Mouse (Mus musculus): Measurements from ENCODE around the gene Mia2.

Mia2 gene

DNA sequence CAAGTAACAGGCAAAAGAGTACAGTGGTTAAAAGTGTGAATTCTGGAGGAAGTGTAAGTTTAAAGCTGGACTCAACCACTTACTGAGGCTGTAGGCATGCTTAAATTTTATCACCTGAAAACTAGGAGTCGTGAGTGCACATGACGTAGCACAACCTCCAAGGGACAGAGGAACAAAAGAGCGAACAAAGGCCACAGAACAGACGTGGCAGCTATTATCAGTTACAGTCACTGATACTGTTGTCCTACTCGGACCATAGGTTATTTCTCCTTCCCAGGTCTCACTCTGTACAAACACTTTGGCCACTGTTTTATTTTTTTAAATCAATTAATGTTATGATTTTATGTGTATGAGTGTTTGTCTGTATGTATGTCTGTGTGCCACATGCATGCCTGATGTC lies 9.2 kb downstream of the Mia2 start:
- DNase-seq (ENCODE audit: low read depth, low spot score), result no peak

DNA sequence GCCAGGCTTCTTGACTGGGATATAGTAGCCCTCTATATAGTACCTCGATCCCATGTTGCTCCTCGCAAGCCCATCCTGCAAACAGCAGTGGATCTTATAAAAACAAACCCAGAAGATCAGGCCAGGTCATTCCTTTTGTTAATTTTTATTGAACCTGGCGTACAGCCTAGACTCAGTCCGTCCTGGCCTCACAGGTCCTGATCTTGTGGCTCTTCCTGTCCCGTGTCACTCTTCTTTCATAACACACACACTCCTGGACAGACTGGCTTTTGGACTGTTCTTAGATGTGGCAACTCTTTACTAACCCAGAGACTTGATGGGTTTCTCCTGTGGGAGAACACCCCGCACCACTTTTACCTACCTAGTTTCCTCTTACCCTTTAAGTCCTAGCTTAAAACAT lies 10.3 kb downstream of the Mia2 start:
- no peak for DNase-seq (ENCODE audit: low read depth, low spot score)

DNA sequence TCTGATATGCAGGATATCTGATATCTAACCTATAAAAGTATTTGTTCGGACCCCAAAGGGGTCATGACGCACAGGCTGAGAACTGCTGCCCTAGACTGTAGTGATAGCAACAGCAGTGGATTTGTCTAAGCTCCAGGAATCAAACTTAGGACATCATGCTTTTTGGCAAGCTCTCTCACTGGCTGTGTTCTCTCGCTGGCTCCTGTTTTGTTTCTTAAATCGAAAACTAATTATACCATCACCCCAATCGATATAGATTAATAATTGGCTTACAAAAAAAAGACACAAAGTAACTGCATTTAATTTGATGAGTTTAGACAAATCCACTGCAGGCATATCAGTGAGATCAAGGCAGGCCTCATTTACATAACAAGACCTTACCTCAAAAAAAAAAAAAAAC lies 10.9 kb downstream of the Mia2 start:
- DNase-seq (ENCODE audit: low read depth, low spot score), result no peak

DNA sequence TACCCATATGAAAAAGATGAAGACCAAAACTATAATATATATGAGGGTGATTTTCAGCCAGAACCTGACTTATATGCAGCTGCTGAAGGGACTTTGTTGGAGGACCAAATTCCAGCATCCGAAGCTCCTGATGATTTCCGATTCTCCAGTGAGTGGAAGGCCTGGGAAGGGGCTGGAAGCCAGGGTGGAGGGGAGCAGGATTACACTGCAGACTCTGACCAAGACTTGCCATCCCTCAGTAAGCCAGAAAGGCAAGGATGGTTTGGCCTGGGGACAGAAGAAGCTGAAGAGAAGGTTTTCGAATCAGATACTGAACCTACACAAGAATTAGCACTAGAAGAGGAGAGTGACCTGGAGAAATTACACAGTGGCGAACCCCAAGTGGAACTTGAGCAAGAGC lies 12.3 kb downstream of the Mia2 start:
- DNase-seq (ENCODE audit: low read depth, low spot score), result no peak

DNA sequence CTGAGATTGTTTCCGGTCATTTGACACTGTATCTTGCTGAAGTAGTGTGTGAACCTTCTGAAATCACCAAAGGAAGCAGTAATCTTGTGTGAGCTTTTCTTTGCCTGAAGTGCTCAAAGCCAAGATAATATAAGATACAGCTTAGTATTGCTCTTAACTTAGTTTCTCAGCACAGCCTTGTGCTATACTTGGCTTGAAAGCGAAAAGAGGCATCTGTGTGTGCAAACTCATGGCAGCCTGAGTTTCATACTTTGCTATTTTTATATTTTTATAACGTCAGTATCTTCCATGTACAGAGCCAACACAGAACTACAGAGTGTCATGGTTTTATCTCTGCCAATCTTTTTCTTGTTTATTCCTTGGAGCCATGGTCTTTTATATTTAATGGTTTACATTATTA lies 21.6 kb downstream of the Mia2 start:
- DNase-seq (ENCODE audit: low read depth, low spot score), result no peak

DNA sequence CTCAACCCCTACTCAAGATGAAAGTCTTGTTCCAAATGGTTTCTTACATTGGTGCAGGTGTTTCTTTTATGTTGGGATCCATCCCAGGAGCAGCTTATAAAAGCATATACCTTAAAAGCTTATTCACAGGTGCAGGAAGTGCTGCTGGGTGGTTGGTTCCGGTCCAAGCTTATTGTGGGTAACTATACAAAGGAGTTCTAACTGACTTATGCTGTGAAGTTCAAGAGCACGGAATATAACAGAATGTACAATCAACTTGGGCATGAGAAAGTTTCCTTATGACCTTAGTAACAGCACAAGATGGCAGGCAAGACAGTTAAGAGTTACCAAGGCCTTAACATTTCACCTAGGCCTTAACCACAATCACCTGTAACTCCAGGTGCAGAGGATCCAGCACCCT lies 29.8 kb downstream of the Mia2 start:
- no peak for DNase-seq (ENCODE audit: low read depth, low spot score)

DNA sequence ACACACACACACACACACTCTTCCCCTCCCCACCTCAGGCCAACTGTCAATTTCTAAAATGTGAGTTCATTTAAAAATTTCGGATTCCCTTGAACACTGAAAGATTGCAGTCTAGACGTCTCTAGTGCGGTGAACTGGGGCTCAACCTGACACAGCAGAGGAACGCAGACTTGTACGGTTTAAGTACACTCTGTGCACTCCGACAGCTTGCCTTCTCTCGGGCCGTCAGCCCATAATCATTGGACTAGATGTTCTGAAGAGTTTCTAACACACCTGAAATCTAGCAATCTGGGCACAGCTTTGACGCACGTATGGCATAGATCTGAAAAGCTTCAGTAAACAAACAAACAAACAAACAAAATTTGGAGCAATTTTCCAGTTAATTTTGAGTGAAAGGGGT lies 32.9 kb downstream of the Mia2 start:
- no peak for DNase-seq (ENCODE audit: low read depth, low spot score)

DNA sequence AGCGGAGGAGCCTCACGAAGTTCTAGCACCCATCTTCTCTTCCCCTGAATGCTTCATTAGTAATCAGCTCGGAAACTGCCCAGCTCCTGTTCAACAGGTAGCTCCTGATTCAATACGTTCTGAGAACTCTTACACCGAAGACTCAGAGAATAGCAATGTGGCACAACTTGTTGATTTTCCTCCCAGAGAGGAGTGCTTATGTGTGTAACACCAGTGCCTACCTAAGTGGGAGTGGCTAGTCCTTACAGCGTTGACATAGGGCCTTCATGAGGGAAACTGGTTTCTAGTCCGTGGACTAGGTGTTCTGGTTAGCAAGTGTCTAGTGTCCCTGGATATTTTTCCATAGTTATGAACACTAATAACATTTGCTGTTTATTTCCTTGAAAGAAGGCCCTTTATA lies 33.4 kb downstream of the Mia2 start:
- no peak for DNase-seq (ENCODE audit: low read depth, low spot score)

DNA sequence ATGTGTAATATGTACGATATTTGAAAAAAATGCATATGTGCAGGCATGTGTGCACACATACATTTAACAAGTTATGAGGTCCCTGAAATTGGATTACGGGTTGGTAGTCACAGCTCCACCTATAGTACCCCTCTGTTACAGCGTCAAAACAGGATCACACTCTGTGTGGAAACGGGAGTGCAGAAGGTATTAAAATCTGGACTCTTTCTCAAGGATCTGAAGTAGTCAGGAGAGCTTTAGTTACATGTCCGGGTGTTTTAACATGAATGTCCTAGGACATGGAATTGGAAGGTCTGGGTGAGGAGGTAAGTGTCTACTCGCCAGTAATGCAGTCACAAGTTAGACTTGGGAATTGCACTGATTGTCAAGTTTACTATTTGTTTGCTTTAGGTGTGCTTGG lies 34.0 kb downstream of the Mia2 start:
- peak; percentile 34 for DNase-seq (ENCODE audit: low read depth, low spot score)

DNA sequence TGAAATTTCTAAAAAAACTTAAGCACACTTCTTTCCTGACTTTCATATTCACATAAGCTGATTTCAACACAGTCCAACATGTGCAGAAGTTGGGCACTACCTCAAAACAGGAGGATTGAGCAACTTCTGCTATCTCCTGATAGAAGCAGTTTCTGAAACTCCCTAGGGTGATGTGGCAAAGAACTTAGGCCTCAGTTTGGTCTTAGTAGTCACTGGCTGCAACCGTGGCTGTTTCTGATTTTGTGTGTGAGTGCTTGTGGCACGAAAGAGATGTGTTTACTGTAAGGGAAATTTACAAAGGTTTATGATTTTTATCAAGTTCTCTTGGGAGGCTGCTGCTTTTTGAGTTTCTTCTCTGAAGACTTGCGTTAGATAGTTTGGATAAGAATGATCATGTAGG lies 34.6 kb downstream of the Mia2 start:
- no peak for DNase-seq (ENCODE audit: low read depth, low spot score)

DNA sequence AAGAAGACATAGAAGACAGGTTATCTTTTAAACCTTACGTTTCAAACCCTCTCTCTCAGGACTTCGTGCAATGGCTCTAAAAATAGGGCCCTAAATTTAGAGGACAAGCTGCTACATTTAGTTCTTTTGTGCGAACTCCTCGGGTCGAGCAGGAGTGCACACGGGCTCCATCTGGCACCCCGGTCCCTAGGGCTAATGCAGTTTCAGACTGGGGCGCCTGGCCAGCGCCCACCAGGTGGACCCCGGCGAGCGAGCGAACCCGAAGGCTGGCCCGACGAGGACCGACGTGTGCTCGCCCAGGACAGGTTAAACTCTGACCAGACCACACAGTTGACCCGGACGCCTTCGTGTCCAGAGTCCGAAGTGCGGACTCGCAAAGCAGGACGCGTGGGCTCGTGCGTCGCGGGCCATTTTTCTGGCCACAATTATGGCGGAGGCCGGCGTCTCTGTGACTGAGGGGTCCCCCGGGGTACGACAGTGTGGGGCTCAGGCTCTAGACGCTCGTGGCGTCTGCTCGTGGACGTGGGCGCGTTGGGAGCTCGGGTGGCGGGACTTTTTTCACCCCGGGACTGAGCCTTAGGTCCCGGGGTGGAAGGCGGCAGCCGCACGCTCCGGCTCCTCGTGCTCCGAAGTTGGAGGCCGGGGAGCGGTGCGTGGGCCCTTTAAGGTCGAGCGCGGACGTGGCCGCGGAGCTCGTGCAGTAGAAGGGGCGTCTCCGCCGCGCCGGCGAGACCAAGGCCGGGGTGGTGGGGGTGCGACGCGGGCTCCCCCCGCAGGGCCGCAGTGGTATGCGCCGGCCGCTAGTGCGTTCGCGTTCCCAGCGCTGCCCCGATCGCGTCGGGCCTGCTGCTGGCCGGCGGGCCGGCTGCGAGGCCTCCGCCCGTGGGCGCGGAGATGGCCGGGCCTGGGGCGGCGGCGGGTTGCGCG lies 35.3 kb downstream of the Mia2 start:
- DNase-seq (ENCODE audit: low read depth, low spot score), result peak; percentile 89

DNA sequence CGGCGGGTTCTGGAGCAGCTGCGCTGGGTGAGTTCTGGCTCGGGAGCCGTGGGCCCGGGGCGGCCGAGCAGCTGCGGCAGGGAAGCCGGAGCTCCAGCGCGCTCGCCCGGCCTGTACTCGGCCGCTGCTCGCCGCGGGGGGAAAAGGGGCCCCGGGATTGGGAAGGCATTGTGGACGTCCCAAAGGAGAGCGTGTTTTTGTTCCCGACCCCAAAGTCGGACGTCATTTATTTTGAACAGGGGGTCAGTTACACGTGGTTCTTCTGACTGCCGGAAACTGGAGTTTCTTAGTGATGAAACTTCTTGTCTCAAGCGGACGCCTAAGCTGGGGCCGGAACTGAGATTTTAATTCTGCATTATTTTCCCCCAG lies 36.0 kb downstream of the Mia2 start:
- peak; percentile 62 for DNase-seq (ENCODE audit: low read depth, low spot score)

DNA sequence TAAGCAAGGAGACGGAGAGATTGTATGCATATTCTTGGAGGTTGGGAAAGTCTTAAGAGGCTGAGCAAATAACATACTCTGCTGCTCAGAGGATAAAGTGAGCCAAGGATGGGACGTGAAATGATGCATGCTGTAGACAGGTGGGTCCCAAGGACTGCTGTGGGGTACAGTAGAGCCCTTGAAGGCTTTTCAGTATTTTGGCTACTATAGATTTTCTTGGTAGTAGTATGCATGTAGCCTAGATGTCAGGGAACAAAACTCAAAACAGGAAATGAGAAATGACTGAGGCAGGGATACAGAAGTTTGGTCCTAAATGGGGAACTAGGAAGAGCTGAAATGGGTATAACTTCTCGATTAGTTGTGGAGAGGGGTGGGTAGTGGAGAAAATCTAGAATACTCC lies 36.9 kb downstream of the Mia2 start:
- no peak for DNase-seq (ENCODE audit: low read depth, low spot score)

DNA sequence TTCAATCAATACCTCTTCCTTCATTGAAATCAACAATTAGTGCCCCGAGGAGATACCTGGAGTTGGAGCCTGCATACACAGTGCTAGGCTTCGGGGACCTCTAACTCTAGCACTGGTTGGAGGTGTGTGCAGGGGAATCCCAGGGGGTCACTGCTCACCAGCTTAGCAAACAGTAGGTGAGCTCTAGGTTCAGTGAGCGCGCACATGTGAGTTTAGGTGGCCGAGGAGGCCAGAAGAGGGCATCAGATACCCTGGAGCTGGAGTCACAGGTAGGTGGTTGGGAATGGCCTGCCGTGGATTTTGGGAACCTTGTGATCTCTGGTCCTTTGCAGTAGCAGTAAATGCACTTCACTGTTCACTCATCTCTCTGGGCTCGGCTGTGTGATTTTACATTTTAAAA lies 37.3 kb downstream of the Mia2 start:
- DNase-seq (ENCODE audit: low read depth, low spot score), result no peak

DNA sequence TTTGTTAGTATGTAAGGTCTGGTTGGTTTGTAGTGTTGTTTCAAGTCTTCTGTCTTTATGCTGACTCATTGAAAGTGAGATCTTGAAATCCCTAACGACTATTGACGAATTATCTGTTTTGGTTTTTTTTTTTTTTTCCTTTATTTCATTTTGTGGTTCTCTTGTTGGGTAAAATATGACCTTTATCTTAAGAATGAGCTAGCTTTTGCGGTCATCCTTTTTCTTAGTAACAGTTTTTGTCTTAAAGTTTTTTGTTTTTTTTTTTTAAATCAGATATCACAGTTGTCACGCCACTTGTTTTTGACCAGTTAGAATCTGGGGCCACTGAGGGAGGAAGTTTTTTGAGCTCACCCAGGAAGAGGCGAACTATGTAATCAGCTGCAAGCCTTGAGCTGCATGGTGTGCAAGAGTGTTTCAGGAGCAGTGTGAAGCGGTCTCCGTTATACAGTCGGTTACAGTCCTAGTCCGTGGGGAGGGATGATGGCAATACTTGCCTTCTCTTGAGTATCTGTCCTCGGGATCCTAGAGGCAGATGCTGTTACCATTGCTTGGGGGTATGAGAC lies 37.9 kb downstream of the Mia2 start:
- no peak for DNase-seq (ENCODE audit: low read depth, low spot score)

DNA sequence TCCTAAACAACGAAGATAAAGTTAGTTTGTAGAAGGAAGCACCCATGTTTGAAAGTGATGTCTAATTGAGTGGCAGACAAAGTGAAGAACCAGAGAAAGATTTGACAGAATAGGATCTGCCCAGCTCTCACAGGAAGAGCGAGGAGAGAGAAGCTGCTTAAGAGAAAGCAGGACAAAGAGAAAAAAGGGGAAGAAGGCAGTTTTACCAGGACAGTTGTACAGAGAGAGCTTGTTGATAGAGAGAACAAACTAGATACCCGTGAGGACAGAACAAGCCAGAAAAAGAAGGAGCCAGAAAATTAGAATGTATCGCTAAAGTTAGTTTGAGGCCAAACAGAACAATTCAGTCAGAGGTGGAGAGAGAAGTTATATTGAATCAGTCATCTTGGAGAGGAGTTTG lies 39.5 kb downstream of the Mia2 start:
- no peak for DNase-seq (ENCODE audit: low read depth, low spot score)

DNA sequence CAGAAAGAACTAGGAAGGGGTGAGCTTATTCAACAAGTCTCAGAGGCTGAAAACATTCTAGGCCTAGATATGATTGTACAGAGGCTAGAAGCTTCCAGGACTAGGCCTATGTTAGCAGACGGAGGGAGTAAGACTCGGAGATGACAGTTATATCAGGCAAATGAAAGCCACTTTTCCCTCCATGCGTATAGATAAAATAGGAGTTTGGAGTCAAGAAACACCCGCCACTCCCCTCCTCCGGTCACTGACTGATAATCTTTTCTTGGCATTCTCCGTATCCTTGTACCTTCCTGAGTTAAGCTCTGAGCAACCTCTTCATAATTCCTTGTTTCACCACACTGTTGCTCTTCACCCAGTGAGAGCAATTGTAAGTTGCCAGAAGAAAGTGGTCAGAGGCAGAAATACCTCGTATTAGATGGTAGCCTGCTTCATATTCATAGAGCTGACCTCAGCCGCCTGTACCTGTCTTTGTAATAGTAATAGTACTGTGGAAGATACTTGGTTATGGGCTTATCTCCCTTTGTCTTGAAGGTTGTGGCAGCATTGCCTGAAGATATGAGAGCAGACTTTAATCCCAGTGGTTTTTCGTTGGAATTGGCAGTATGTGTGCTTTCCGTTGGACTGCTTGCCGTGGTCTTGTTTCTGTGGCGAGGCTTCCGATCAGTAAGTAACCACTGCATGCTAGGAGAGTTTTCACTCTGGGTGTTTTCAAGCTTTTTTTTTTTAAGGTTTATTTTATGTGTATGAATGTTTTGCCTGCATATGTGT lies 40.1 kb downstream of the Mia2 start:
- no peak for DNase-seq (ENCODE audit: low read depth, low spot score)

DNA sequence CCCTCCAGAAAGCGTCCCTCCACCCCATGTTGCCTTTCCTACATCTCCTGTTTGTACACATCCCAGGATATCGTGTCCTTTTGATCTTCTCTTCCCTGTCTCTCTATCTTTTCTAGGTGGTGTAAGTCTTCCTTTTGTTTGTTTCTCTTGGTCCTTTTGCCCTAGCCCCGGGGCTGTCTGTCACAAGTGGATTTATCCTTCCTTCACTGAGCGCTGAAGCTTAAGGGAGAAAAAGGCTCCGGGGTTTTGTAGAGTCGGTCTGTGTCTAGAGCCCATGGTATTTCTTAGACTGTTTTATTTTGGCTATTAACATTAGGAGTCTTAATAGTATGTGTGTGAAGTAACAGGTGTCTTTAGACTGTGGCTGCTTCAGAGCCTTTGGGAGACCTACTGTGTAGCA lies 41.4 kb downstream of the Mia2 start:
- DNase-seq (ENCODE audit: low read depth, low spot score), result no peak

DNA sequence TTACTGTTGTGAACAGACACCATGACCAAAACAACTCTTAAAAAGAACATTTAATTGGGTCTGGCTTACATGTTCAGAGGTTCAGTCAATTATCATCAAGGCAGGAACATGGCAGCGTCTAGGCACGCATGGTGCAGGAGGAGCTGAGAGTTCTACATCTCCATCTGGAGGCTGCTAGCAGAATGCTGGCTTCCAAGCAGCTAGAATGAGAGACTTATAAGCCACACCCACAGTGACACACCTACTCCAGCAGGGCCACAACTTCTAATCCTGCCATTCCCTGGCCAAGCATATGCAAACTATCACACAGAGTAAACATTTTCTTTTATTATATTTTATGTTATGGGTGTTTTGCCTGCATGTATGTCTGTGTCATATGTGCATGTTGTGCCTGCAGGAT lies 43.8 kb downstream of the Mia2 start:
- no peak for DNase-seq (ENCODE audit: low read depth, low spot score)

DNA sequence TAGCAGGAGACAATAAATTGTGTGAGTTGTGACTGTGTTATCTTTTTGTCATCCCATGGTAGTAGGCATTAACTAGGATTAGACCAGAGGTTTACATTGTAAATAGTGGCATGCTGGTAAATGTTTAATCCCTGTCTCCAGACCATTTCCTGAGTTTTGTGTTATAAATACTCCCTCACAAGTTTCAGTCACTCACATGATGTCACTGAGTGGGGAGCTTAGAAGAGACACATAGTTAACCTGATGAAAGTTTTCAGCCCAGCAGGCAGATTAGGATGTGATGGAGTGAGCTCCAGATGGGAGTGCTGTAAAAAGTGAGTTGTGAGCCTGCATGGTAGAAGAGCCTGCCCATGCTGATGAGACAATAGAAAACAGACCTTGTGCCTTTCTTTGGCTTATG lies 49.5 kb downstream of the Mia2 start:
- DNase-seq (ENCODE audit: low read depth, low spot score), result no peak

DNA sequence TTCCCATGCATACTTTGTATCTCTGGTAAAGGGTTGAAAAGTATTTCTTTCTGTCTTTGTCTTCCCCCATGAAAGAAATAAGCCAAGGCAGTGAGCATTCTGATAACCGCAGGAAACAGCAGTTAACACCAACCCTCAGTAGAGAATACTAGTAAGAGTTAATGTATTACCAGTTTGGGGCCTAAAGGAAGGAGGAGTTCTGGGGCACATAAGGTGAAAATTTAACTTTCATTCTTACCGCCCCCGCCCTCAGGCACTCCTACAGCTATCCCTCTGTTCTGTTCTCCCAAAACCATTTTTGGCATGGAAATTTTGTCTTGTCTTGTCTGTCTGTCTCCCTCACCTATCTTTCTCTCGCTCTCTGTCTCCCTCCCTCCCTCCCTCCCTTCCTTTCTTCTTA lies 54.1 kb downstream of the Mia2 start:
- DNase-seq (ENCODE audit: low read depth, low spot score), result no peak

DNA sequence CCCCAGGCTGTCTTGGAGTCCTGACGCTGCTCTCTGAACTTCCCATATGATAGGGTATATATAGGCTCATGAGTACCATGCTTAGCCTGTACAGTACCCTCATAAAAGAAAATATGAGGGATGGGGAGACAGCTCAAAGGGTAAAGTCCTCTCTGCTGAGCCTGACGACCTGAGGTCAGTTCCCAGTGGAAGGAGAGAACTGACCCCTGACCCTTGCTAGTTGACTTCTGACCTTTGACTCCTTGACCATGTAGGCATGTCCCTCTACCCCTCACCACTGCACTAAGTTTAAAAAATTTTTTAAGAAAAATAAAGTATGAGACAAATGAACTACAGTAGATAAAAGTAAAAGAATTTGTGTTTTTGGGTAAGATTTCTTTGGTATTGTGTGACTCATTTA lies 65.5 kb downstream of the Mia2 start:
- DNase-seq (ENCODE audit: low read depth, low spot score), result no peak

DNA sequence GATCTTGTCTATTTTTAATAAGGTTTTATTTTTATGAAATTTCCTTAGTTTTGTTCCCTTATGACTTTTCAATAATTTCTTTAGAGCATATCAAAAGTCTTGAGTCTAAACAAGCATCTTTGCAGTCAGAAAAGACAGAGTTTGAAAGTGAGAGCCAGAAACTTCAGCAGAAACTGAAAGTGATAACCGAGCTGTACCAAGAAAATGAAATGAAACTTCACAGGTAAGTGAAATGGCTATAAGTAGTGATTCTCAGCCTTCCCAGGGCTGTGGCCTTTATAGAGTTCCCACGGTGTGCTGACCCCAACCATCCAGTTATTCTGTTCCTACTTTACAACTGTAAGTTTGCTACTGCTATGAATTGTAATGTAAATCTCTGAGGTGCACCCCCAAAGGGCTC lies 67.2 kb downstream of the Mia2 start:
- DNase-seq (ENCODE audit: low read depth, low spot score), result no peak
